Mouse (Mus musculus) spleen, adult 2 months (tissue): ENCODE data around the gene Gm49383.

Source experiments
- CTCF ChIP-seq: fragments of 200-500 bp; IDR thresholded peaks from 2 replicates; pipeline ENCODE4 v1.5.1; 2011; ENCODE audit warnings: mild to moderate bottlenecking, inconsistent platforms; ENCODE audit not compliant: insufficient read depth, insufficient read length, insufficient replicate concordance; ENCODE audit errors: extremely low read depth
- POLR2A ChIP-seq: fragments of 200-500 bp; IDR thresholded peaks from 2 replicates; pipeline ENCODE4 v1.6.1; 2011; ENCODE audit warnings: low read depth, low read length, inconsistent platforms

DNA sequence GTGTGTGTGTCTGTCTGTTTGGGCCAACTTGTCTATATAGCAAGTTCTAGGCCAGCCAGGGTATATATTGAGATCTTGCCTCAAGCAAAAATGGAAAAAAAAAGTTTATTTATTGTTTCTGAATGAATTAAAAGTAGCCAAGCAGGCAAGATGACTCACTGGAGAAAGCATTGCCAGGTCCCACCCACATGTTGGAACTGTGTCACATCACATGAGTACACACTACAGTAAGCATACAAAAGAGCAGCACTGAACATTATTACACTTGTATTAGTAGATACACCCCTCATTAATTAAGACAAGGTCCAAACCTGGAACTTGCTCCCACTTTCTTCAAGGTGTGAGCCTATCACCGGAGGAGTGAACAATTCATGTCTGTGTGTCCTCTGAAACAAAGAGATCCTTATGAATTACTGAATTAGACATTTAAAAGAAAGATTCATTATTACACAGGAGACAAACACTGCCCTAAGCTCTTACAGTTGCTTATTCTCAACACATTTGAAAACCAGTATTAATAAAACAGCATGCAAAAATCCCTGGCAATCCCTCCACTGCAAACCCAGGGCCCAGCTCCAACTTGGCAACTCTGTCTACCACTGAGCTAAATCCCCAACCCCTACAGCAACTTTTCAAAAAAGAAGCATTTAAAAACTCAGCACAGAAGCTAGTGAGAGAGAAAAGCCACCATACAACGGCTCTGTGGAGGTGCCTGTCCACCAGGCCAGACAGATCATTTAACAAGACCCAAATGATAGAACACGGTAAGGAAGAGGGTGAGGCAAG, 18.3 kb upstream of the Gm49383 start:
- no peak for TF ChIP-seq CTCF
- TF ChIP-seq POLR2A: no peak
